Mouse (Mus musculus): ENCODE results near the gene Aplp2. TPM values are rescaled to one million over a fixed set of nuclear protein-coding genes. Genes with fewer than 3 reads are reported as not detected.

Aplp2 gene
- polyA plus RNA-seq, 1 experiment from 2014 or later, result 525 TPM

DNA sequence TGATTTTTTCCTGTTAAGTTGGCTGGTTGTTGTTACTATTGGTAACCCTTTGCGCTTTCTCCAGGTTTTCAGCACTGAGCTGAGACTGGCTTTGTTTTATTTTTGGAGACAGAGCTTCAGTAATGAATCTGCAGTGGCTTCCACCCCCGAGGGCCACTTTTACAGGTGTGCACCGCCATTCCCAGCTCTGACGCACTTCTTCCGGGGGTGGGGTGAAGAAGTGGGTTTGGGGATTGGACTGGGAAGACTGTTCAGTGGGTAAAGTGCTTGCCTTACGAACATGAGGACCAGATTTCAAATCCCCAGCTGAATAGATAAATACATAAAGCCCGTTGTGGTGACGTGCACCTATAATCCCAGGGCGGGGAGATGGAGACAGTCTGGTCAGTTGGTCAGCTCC, 23.9 kb upstream of the Aplp2 start:
- H3K27ac ChIP-seq (ENCODE audit: low read length), result 0 out of 2 replicates have a peak overlapping the region, but pooled peaks have one; percentile 27
- peaks cover 10% of the 10 kb centered on the region; the same call in 1 of the 2 replicates for H3K4me1 ChIP-seq (ENCODE audit: insufficient read depth, low read depth, low read length)
- peak; percentile 52 for DNase-seq (ENCODE audit: low spot score)
- H3K36me3 ChIP-seq (ENCODE audit: insufficient read depth, low read length), result no peaks in the 10 kb centered on the region
- no peaks in the 10 kb centered on the region for H3K9me3 ChIP-seq (ENCODE audit: low read length)
- no peak for TF ChIP-seq EP300 (IDR thresholded peaks at IDR 0.05)
- no peak for TF ChIP-seq CTCF (IDR thresholded peaks at IDR 0.05)
- H3K4me2 ChIP-seq (replicated peaks; ENCODE audit: low read depth, low read length), result no peak overlapping the region
- H3K4me3 ChIP-seq (ENCODE audit: low read depth, low read length), result no peak overlapping the region
- 52% methylated on average over 9 of the region's 9 CpGs for whole genome bisulfite sequencing
- no peaks in the 10 kb centered on the region for H3K27me3 ChIP-seq (replicated peaks; ENCODE audit: insufficient read depth, low read length)
- H3K9ac ChIP-seq (replicated peaks; ENCODE audit: low read depth), result no peak overlapping the region
- ATAC-seq, result peak; percentile 63

GRCm38 (mm10) chr9:31235030-31235429, 23.4 kb upstream of the Aplp2 start:
- Histone ChIP-seq H3K27me3 (replicated peaks; ENCODE audit: insufficient read depth, low read length) (no peaks in the 10 kb centered on the region), H3K27ac (ENCODE audit: low read length) (0 out of 2 replicates have a peak overlapping the region, but pooled peaks have one; percentile 27), H3K9ac (replicated peaks; ENCODE audit: low read depth) (no peak overlapping the region), H3K4me2 (replicated peaks; ENCODE audit: low read depth, low read length) (no peak overlapping the region), H3K4me1 (ENCODE audit: insufficient read depth, low read depth, low read length) (peaks cover 10% of the 10 kb centered on the region; the same call in 1 of the 2 replicates), H3K36me3 (ENCODE audit: insufficient read depth, low read length) (no peaks in the 10 kb centered on the region), H3K4me3 (ENCODE audit: low read depth, low read length) (no peak overlapping the region), H3K9me3 (ENCODE audit: low read length) (no peaks in the 10 kb centered on the region)
- peak; percentile 53 for DNase-seq (ENCODE audit: low spot score)
- WGBS, result 5% methylated on average over 4 of the region's 4 CpGs
- TF ChIP-seq EP300 (IDR thresholded peaks at IDR 0.05) (no peak), CTCF (IDR thresholded peaks at IDR 0.05) (0 out of 2 replicates have a peak, but pooled peaks have one; percentile 3)
- ATAC-seq, result peak; percentile 46

- 74% methylated on average over 8 of the region's 8 CpGs for WGBS
- no peak overlapping the region for H3K4me3 ChIP-seq (ENCODE audit: low read depth, low read length)
- no peaks in the 10 kb centered on the region for H3K36me3 ChIP-seq (ENCODE audit: insufficient read depth, low read length)
- DNase-seq (ENCODE audit: low spot score) (no peak), ATAC-seq (no peak)
- H3K4me1 ChIP-seq (ENCODE audit: insufficient read depth, low read depth, low read length), result peaks cover 2% of the 10 kb centered on the region; the same call in 1 of the 2 replicates
- no peaks in the 10 kb centered on the region for H3K9me3 ChIP-seq (ENCODE audit: low read length)
- H3K9ac ChIP-seq (replicated peaks; ENCODE audit: low read depth), result no peak overlapping the region
- H3K4me2 ChIP-seq (replicated peaks; ENCODE audit: low read depth, low read length), result no peak overlapping the region
- TF ChIP-seq EP300 (IDR thresholded peaks at IDR 0.05), result no peak
- no peak for TF ChIP-seq CTCF (IDR thresholded peaks at IDR 0.05)
- H3K27ac ChIP-seq (ENCODE audit: low read length), result no peak overlapping the region
- no peaks in the 10 kb centered on the region for H3K27me3 ChIP-seq (replicated peaks; ENCODE audit: insufficient read depth, low read length)
Observed at GRCm38 (mm10) chr9:31226541-31226940, 14.9 kb upstream of the Aplp2 start.

- Histone ChIP-seq H3K4me1 (ENCODE audit: insufficient read depth, low read depth, low read length) (peaks cover 5% of the 10 kb centered on the region; the same call in 1 of the 2 replicates), H3K9ac (replicated peaks; ENCODE audit: low read depth) (no peak overlapping the region), H3K36me3 (ENCODE audit: insufficient read depth, low read length) (no peaks in the 10 kb centered on the region), H3K4me2 (replicated peaks; ENCODE audit: low read depth, low read length) (no peak overlapping the region), H3K4me3 (ENCODE audit: low read depth, low read length) (no peak overlapping the region), H3K27ac (ENCODE audit: low read length) (no peak overlapping the region), H3K9me3 (ENCODE audit: low read length) (no peaks in the 10 kb centered on the region), H3K27me3 (replicated peaks; ENCODE audit: insufficient read depth, low read length) (no peaks in the 10 kb centered on the region)
- no peak for ATAC-seq
- no peak for DNase-seq (ENCODE audit: low spot score)
- TF ChIP-seq EP300 (IDR thresholded peaks at IDR 0.05) (no peak), CTCF (IDR thresholded peaks at IDR 0.05) (no peak)
- 67% methylated on average over 11 of the region's 11 CpGs for whole genome bisulfite sequencing
Observed at GRCm38 (mm10) chr9:31225808-31226207, 14.2 kb upstream of the Aplp2 start.

GRCm38 (mm10) chr9:31223475-31223874, 11.9 kb upstream of the Aplp2 start:
- Histone ChIP-seq H3K9ac (replicated peaks; ENCODE audit: low read depth) (no peak overlapping the region), H3K4me3 (ENCODE audit: low read depth, low read length) (no peak overlapping the region), H3K27ac (ENCODE audit: low read length) (0 out of 2 replicates have a peak overlapping the region, but pooled peaks have one; percentile 5), H3K4me1 (ENCODE audit: insufficient read depth, low read depth, low read length) (peaks cover 5% of the 10 kb centered on the region; the same call in 1 of the 2 replicates), H3K27me3 (replicated peaks; ENCODE audit: insufficient read depth, low read length) (no peaks in the 10 kb centered on the region), H3K36me3 (ENCODE audit: insufficient read depth, low read length) (no peaks in the 10 kb centered on the region), H3K4me2 (replicated peaks; ENCODE audit: low read depth, low read length) (no peak overlapping the region), H3K9me3 (ENCODE audit: low read length) (no peaks in the 10 kb centered on the region)
- 38% methylated on average over 4 of the region's 4 CpGs for WGBS
- peak; percentile 86 for ATAC-seq
- no peak for TF ChIP-seq CTCF (IDR thresholded peaks at IDR 0.05)
- TF ChIP-seq EP300 (IDR thresholded peaks at IDR 0.05), result peak; percentile 89
- peak; percentile 87 for DNase-seq (ENCODE audit: low spot score)

DNA sequence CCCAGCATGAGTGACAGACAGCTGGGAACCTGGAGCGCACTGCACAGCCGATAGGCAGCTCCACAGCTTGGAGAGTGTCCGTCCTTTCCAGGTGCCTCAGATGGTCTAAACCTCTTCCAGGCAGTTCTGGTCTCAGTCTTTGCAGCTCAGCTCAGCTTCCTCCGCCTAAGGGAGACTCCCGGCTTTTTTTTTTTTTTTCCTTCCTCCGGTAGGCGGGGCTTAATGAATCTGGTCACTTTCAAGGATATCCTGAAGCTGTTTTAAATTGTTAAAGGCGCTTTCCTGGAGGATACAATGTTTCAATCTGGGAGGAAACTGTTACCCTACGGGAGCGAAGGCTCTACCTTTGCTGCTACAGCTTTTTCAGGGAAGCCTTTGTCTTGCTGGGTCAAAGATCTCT, 9.6 kb upstream of the Aplp2 start:
- Histone ChIP-seq H3K9me3 (ENCODE audit: low read length) (no peaks in the 10 kb centered on the region), H3K4me1 (ENCODE audit: insufficient read depth, low read depth, low read length) (peaks cover 5% of the 10 kb centered on the region; the same call in 1 of the 2 replicates), H3K4me2 (replicated peaks; ENCODE audit: low read depth, low read length) (0 out of 2 replicates have a peak overlapping the region, but pooled peaks have one; percentile 17), H3K27me3 (replicated peaks; ENCODE audit: insufficient read depth, low read length) (no peaks in the 10 kb centered on the region), H3K4me3 (ENCODE audit: low read depth, low read length) (no peak overlapping the region), H3K27ac (ENCODE audit: low read length) (peak overlapping the region; percentile 62), H3K36me3 (ENCODE audit: insufficient read depth, low read length) (no peaks in the 10 kb centered on the region), H3K9ac (replicated peaks; ENCODE audit: low read depth) (no peak overlapping the region)
- DNase-seq (ENCODE audit: low spot score) (peak; percentile 43), ATAC-seq (peak; percentile 25; the same call in 1 of the 2 replicates)
- TF ChIP-seq EP300 (IDR thresholded peaks at IDR 0.05) (no peak), CTCF (IDR thresholded peaks at IDR 0.05) (no peak)
- WGBS, result 35% methylated on average over 10 of the region's 10 CpGs

Data from lung, postnatal 0 days (tissue).